Mouse (Mus musculus) limb, embryonic 11.5 days (tissue): ENCODE measurements around the gene Hyou1. TPM values are rescaled to one million over a fixed set of nuclear protein-coding genes. Genes with fewer than 3 reads are reported as not detected.
"Not testable (repeated sequence)": the region's sequence is repeated elsewhere in the genome, so short reads cannot be mapped to it uniquely, and the experiment has no call there.

Experiments
- ATAC-seq: fragments of 200-750 bp; cut with Nextera tagmentation; 2 replicates; pipeline ENCODE4 v1.8.0; 2017; ENCODE audit warnings: low read depth; ENCODE audit not compliant: insufficient number of reproducible peaks, low FRiP score, low TSS enrichment
- DNase-seq: peaks from one replicate; pipeline ENCODE4 v3.0.0-alpha.2; 2015; ENCODE audit warnings: low spot score
- H3K27ac ChIP-seq: fragments of 300-500 bp; sonication (generic); replicated peaks from 2 replicates; pipeline ENCODE4 v1.5.1; 2014; ENCODE audit warnings: low read depth, mild to moderate bottlenecking, low read length
- H3K27me3 ChIP-seq: fragments of 300-500 bp; sonication (generic); 2 replicates; pipeline ENCODE4 v1.6.1; 2014; ENCODE audit warnings: mild to moderate bottlenecking, low read length, mixed read lengths; ENCODE audit not compliant: control insufficient read depth, insufficient read depth
- H3K36me3 ChIP-seq: fragments of 300-500 bp; sonication (generic); 2 replicates; pipeline ENCODE4 v1.6.1; 2014; ENCODE audit warnings: mild to moderate bottlenecking, low read length, moderate library complexity, mixed read lengths; ENCODE audit not compliant: control insufficient read depth, insufficient read depth
- H3K4me1 ChIP-seq: fragments of 300-500 bp; sonication (generic); 2 replicates; pipeline ENCODE4 v1.6.1; 2014; ENCODE audit warnings: low read length, mixed read lengths; ENCODE audit not compliant: control insufficient read depth, insufficient read depth
- H3K4me2 ChIP-seq: fragments of 300-500 bp; sonication (generic); 2 replicates; pipeline ENCODE4 v1.6.1; 2014; ENCODE audit warnings: low read depth, mild to moderate bottlenecking, moderate library complexity; ENCODE audit not compliant: severe bottlenecking
- H3K4me3 ChIP-seq: fragments of 300-500 bp; sonication (generic); 2 replicates; pipeline ENCODE4 v1.5.1; 2014; ENCODE audit warnings: low read depth, low read length
- H3K9ac ChIP-seq: fragments of 300-500 bp; sonication (generic); 2 replicates; pipeline ENCODE4 v1.6.1; 2014; ENCODE audit warnings: mild to moderate bottlenecking, low read length
- H3K9me3 ChIP-seq: fragments of 300-500 bp; sonication (generic); 2 replicates; pipeline ENCODE4 v1.6.1; 2016; ENCODE audit warnings: low read length; ENCODE audit not compliant: control insufficient read depth
- WGBS: fragments of 180-500 bp; shearing (Covaris S2); extraction: QIAGEN DNeasy Blood & Tissue Kit; methylation state at CpG from one replicate; pipeline ENCODE4 v1.1.7; 2014; 5-methylcytosine and 5-hydroxymethylcytosine counted together
- polyA plus RNA-seq: library from polyadenylated mRNA; unstranded; fragments of >200 nt; fragmentation: Nextera tagmentation; extraction: Ambion mirVana; gene quantifications from 2 replicates; pipeline ENCODE4 v1.2.1, GENCODE M21; 2014

Hyou1 gene
- polyA plus RNA-seq, 1 experiment from 2014 or later, result 36.1 TPM

DNA sequence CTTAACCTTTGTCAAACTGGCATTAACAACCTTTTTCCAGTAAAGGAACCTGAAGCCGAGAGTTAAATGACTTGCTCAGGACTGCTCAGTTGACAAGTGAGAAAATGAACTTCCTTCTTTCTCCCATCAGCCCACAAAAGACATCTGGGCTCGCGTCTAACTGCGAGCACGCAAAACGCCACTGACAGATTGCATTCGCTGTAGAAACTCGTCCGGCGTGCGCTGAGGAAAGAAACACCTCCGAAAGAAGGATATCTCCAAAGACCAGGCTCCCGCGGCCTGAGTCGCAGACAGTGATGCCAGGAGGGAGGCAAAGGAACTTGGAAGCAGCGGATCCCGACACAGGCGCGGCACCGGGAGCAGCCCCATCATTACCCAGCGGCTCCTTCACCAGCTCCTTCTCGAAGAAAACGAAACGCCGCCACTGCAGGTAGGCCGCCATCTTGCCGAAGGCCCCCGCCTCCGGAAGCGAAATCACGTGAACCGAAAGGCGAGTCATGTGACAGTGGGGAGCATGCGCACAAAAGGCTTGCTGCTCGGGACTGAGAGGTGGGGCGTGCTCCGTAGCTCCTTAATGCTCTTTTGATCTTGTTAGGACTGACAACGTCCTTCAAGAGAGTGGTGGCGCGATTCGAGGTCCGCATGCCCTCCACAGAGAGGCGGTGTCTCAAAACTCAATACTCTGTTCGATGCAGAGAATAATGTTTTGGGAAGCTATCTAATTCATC, 17.9 kb upstream of the Hyou1 start, which contains the start of gene Vps11:
Gene Vps11, minus strand, starts transcription at position 481 of the 728 bp plus-strand sequence.
- Histone ChIP-seq H3K4me1 (0 out of 2 replicates have a peak, but pooled peaks cover 4% of the 10 kb centered on the region), H3K9me3 (no peaks in the 10 kb centered on the region), H3K36me3 (peaks cover 7% of the 10 kb centered on the region), H3K27ac (no peak within 1 kb of the TSS), H3K9ac (peak within 1 kb of the TSS; percentile 60), H3K4me2 (peak within 1 kb of the TSS; percentile 47), H3K27me3 (no peaks in the 10 kb centered on the region), H3K4me3 (peak within 1 kb of the TSS; percentile 69)
- under 1% methylated on average over 44 of the region's 44 CpGs for WGBS
- peak; percentile 99 for DNase-seq
- ATAC-seq, result peak; percentile 84

DNA sequence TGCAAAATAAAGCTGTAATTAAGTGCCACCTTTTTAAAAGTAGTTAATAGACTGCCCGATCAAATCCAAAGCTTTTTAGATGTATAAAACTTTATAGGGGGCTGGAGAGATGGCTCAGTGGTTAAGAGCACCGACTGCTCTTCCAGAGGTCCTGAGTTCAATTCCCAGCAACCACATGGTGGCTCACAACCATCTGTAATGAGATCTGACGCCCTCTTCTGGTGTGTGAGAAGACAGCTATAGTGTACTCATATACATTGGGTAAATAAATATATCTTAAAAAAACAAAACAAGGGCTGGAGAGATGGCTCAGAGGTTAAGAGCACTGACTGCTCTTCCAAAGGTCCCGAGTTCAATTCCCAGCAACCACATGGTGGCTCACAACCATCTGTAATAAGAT, 17.4 kb upstream of the Hyou1 start:
- peak; percentile 39 for ATAC-seq

DNA sequence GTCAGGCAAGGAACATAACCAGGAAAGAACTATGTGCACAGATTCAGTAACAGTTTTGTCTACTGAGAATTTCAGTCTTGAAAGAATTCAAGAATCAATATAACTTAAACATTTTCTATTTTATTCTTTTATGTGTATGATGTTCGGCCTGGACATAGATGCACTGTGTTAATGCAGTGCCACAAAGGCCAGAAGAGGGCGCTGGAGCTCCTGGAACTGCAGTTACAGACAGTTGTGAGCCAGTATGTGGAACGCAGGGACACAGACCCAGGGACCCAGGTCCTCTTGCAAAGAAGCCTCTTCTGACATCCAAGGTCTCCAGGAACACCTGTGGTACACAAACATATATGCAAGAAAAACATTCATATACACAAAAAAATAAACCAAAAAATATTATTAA, 14.8 kb upstream of the Hyou1 start:
- 0 out of 2 replicates have a peak, but pooled peaks cover 4% of the 10 kb centered on the region for H3K4me1 ChIP-seq
- H3K4me2 ChIP-seq, result no peak overlapping the region
- ATAC-seq, result no peak
- 66% methylated on average over 3 of the region's 3 CpGs for WGBS
- H3K4me3 ChIP-seq, result no peak overlapping the region
- H3K9ac ChIP-seq, result no peak overlapping the region
- H3K36me3 ChIP-seq, result no peaks in the 10 kb centered on the region
- no peaks in the 10 kb centered on the region for H3K27me3 ChIP-seq
- no peaks in the 10 kb centered on the region for H3K9me3 ChIP-seq
- no peak overlapping the region for H3K27ac ChIP-seq
- no peak for DNase-seq

More for the DNA sequence above, 17.4 kb upstream of the Hyou1 start:
- peak overlapping the region; percentile 60; the same call in 1 of the 2 replicates for H3K9ac ChIP-seq
- H3K4me1 ChIP-seq, H3K27ac ChIP-seq, DNase-seq, H3K27me3 ChIP-seq, H3K9me3 ChIP-seq, H3K36me3 ChIP-seq: not testable (repeated sequence)
- H3K4me3 ChIP-seq, result peak overlapping the region; percentile 69
- H3K4me2 ChIP-seq, result peak overlapping the region; percentile 47
- WGBS, result 48% methylated on average over 4 of the region's 4 CpGs

DNA sequence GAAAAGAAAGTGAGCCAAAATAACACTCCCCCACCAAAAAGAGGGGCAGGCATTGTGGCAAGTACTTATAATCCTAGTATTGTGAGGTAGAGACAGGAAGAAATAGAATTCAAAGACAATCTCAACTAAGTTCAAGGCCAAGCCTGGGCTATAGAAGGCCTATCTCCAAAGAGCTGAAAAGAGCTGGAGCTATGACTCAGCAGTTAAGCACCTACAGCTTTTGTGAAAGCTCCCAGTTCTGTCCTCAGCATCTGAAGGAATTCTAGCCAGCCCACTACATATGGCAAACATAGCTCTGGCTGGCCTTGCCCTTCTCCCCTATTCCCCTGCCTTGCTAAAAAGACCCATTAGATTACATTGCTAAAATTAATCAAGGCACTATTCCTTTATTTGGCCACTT, 5.9 kb upstream of the Hyou1 start:
- no peak for ATAC-seq
- H3K9me3 ChIP-seq, result no peaks in the 10 kb centered on the region
- H3K4me2 ChIP-seq, result no peak overlapping the region
- DNase-seq, result no peak
- no peaks in the 10 kb centered on the region for H3K36me3 ChIP-seq
- no peaks in the 10 kb centered on the region for H3K27me3 ChIP-seq
- no peaks in the 10 kb centered on the region for H3K4me1 ChIP-seq
- no peak overlapping the region for H3K4me3 ChIP-seq
- H3K9ac ChIP-seq, result no peak overlapping the region
- H3K27ac ChIP-seq, result no peak overlapping the region

DNA sequence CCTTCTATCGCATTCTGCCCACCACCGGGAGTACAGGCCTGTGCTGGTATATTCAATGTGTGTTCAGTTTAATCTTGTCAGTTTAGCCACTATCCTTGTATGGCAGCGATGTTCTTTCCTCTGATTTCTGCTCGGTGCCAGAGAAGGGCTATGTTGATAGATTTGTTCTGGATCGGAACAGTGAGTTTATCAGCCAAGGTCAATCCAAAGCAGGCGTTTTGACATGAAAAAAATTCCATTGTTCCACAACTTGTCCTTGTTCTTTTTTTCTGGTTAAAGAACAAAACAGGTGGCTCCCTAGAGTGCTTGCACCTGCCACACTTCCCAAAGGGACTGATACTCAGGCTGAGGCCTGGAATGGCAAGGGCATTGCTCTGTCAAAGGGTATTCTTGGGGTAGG, 3.1 kb upstream of the Hyou1 start:
- Histone ChIP-seq H3K36me3 (no peaks in the 10 kb centered on the region), H3K27ac (no peak overlapping the region), H3K27me3 (no peaks in the 10 kb centered on the region), H3K4me2 (no peak overlapping the region), H3K4me3 (no peak overlapping the region), H3K9ac (no peak overlapping the region), H3K9me3 (no peaks in the 10 kb centered on the region), H3K4me1 (peaks cover 8% of the 10 kb centered on the region)
- ATAC-seq, result no peak
- no peak for DNase-seq
- 92% methylated on average over 6 of the region's 6 CpGs for WGBS

DNA sequence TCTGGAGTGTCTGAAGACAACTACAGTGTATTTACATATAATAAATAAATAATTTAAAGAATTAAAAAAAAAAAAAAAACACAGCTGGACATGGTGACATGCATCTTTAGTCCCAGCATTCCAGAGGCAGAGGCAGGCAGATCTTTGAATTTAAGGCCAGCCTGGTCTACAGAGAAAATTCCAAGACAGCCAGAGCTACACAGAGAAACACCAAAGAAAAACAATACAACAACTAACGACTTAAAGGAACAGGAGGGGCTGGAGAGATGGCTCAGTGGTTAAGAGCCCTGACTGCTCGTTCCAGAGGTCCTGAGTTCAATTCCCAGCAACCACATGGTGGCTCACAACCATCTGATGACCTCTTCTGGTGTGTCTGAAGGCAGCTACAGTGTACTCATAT, 2.0 kb upstream of the Hyou1 start:
- not testable (repeated sequence) for H3K36me3 ChIP-seq, H3K4me3 ChIP-seq, H3K27ac ChIP-seq, H3K27me3 ChIP-seq, H3K9me3 ChIP-seq, H3K4me1 ChIP-seq, ATAC-seq, H3K9ac ChIP-seq, DNase-seq, H3K4me2 ChIP-seq
- WGBS, result 87% methylated on average over 2 of the region's 2 CpGs

DNA sequence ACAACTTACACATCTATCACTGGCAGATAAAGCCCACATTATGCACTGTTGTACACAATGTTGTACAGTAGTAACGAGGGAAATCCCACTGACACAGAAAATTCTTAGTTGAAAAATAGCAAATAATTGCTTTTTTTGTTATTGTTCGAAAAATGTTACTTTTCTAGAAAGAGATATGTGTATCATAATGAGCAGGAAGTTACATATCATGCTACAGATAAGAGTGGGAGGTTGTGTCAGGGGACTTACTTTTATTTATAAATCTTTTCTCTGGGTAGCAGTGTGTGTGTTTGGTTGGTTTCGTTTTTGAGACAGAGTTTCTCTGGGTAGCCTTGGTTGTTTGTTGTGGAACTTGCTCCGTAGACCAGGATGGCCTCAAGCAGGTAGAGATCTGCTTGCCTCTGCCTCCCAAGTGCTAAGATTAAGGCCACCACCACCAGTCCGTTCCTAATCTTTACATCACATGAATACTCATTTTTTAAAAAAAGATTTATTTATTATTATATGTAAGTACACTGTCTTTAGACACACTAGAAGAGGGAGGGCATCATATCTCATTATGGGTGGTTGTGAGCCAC, 1.0 kb upstream of the Hyou1 start:
- Histone ChIP-seq H3K4me2 (peak overlapping the region; percentile 80), H3K4me1 (peaks cover 8% of the 10 kb centered on the region), H3K9me3 (no peaks in the 10 kb centered on the region), H3K4me3 (peak overlapping the region; percentile 71), H3K27ac (no peak overlapping the region), H3K36me3 (peaks cover 13% of the 10 kb centered on the region), H3K27me3 (no peaks in the 10 kb centered on the region), H3K9ac (no peak overlapping the region)
- 91% methylated on average over 5 of the region's 5 CpGs for WGBS
- DNase-seq, result no peak
- ATAC-seq, result no peak

DNA sequence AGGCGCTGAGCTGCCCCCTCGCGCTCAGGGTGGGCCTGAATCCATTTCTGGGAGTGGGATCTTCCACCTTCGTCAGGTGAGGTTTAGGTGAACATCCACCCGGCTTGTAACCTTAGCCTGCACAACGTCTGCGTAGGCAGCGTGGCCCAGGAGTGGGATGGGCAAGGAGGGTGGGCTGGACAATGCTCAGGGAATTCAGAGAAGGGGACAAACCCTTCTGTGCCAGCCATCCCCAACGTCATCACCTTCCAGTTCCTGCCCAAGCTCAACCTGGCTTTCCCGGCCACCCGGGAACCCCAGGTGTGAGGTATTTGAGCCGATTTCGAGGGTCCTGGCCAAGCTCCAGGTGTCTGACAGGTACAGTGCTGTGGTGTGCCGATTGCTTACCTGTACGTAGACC, 572 bp downstream of the Hyou1 start:
- peak overlapping the region; percentile 80 for H3K4me2 ChIP-seq
- 9% methylated on average over 15 of the region's 15 CpGs for WGBS
- no peaks in the 10 kb centered on the region for H3K27me3 ChIP-seq
- H3K4me1 ChIP-seq, result peaks cover 8% of the 10 kb centered on the region
- H3K36me3 ChIP-seq, result peaks cover 23% of the 10 kb centered on the region
- DNase-seq, result no peak
- H3K27ac ChIP-seq, result peak overlapping the region; percentile 55
- H3K4me3 ChIP-seq, result peak overlapping the region; percentile 71
- peak overlapping the region; percentile 89 for H3K9ac ChIP-seq
- 0 out of 2 replicates have a peak, but pooled peaks have one; percentile 24 for ATAC-seq
- no peaks in the 10 kb centered on the region for H3K9me3 ChIP-seq
